Mouse (Mus musculus): ENCODE results near the gene Dhh.

The Dhh gene

GRCm38 (mm10) chr15:98871916-98872888 lies 26.1 kb downstream of the Dhh start:
- peak; percentile 87 to 91 for DNase-seq (ENCODE audit: low spot score in 2 of 2)

- DNase-seq (ENCODE audit: low spot score in 2 of 2): no peak
Measured at GRCm38 (mm10) chr15:98871070-98871915, 27.0 kb downstream of the Dhh start, which contains the start of gene Kmt2d. Gene Kmt2d, minus strand, starts transcription at chr15:98871204.

- DNase-seq (ENCODE audit: low spot score in 2 of 2): no peak
Measured at GRCm38 (mm10) chr15:98870179-98871069, 27.9 kb downstream of the Dhh start.

- DNase-seq (ENCODE audit: low spot score in 2 of 2): no peak
Measured at GRCm38 (mm10) chr15:98869342-98870178, 28.8 kb downstream of the Dhh start.

GRCm38 (mm10) chr15:98868346-98869063 lies 29.8 kb downstream of the Dhh start:
- no peak for DNase-seq (ENCODE audit: low spot score in 2 of 2)

- peak; percentile 52 to 69 for DNase-seq (ENCODE audit: low spot score in 2 of 2)
Measured at GRCm38 (mm10) chr15:98867321-98867720, 31.0 kb downstream of the Dhh start.

- DNase-seq (ENCODE audit: low spot score in 2 of 2): no peak
Measured at GRCm38 (mm10) chr15:98866501-98866900, 31.8 kb downstream of the Dhh start.

- DNase-seq (ENCODE audit: low spot score in 2 of 2): no peak
Measured at GRCm38 (mm10) chr15:98865771-98866170, 32.6 kb downstream of the Dhh start.

GRCm38 (mm10) chr15:98864951-98865350 lies 33.4 kb downstream of the Dhh start:
- DNase-seq (ENCODE audit: low spot score in 2 of 2): no peak

- DNase-seq (ENCODE audit: low spot score in 2 of 2): no peak
Measured at GRCm38 (mm10) chr15:98863451-98863958, 34.8 kb downstream of the Dhh start.

- DNase-seq (ENCODE audit: low spot score in 2 of 2): no peak
Measured at GRCm38 (mm10) chr15:98861701-98862410, 36.5 kb downstream of the Dhh start.

- no peak for DNase-seq (ENCODE audit: low spot score in 2 of 2)
Measured at GRCm38 (mm10) chr15:98860921-98861320, 37.4 kb downstream of the Dhh start.

GRCm38 (mm10) chr15:98859319-98860043 lies 38.9 kb downstream of the Dhh start:
- no peak for DNase-seq (ENCODE audit: low spot score in 2 of 2)

- DNase-seq (ENCODE audit: low spot score in 2 of 2): no peak
Measured at GRCm38 (mm10) chr15:98854214-98854613, 44.1 kb downstream of the Dhh start.

GRCm38 (mm10) chr15:98853161-98853937 lies 45.0 kb downstream of the Dhh start:
- DNase-seq (ENCODE audit: low spot score in 2 of 2): no peak

GRCm38 (mm10) chr15:98852733-98853132 lies 45.6 kb downstream of the Dhh start:
- DNase-seq (ENCODE audit: low spot score in 2 of 2): no peak

- DNase-seq (ENCODE audit: low spot score in 2 of 2): no peak
Measured at GRCm38 (mm10) chr15:98852071-98852470, 46.3 kb downstream of the Dhh start.

Measured in natural killer cell, adult 2 months (primary cell).